ENCODE assay signal across 18 mouse cellular contexts in genomic region chr2:33439980-33440670, GRCm38 (mm10). TPM values are rescaled to one million over a fixed set of nuclear protein-coding genes. Genes with fewer than 3 reads are reported as not detected.
DNase-seq lines count a peak whose midpoint lies in the region; ATAC-seq and TF ChIP-seq lines count a peak whose summit lies in the region.
"Had no signal": no experiment of that assay in that cellular context is flagged by ENCODE, and none has a peak within 500 bp of the region (broad histone marks: within the 10 kb centered on the region; RNA-seq: fewer than 3 reads in every experiment).

No protein-coding gene starts in this region.

- H3K9ac ChIP-seq in hindbrain, embryonic 12.5 days = peak overlapping the region; percentile 29; the same call in 1 of the 2 replicates
- H3K9ac ChIP-seq in hindbrain, postnatal 0 days (replicated peaks; ENCODE audit: low read length) = no peak overlapping the region
- peak overlapping the region; percentile 24; the same call in 1 of the 2 replicates for H3K9ac ChIP-seq in midbrain, embryonic 11.5 days (ENCODE audit: low read length)
- H3K9ac ChIP-seq in midbrain, postnatal 0 days (replicated peaks; ENCODE audit: low read length, poor library complexity, severe bottlenecking) = no peak overlapping the region
- no peak overlapping the region for H3K9ac ChIP-seq in stomach, postnatal 0 days (ENCODE audit: low read length)
- H3K9ac ChIP-seq: embryonic facial prominence, embryonic 15.5 days; stomach, embryonic 15.5 days had no signal

- H3K27me3 ChIP-seq in hindbrain, embryonic 12.5 days = peaks cover 9% of the 10 kb centered on the region; the same call in 1 of the 2 replicates
- no peaks in the 10 kb centered on the region for H3K27me3 ChIP-seq in hindbrain, postnatal 0 days (ENCODE audit: insufficient read depth, low read length)
- H3K27me3 ChIP-seq in midbrain, embryonic 11.5 days (ENCODE audit: control insufficient read depth, insufficient read depth, low read length) = no peaks in the 10 kb centered on the region
- no peaks in the 10 kb centered on the region for H3K27me3 ChIP-seq in midbrain, postnatal 0 days (ENCODE audit: insufficient read depth, low read length)
- no peaks in the 10 kb centered on the region for H3K27me3 ChIP-seq in stomach, postnatal 0 days (ENCODE audit: control insufficient read depth, insufficient read depth, low read length)
- H3K27me3 ChIP-seq: stomach, embryonic 15.5 days had no signal

- peak; percentile 5 for DNase-seq in embryo, embryonic 11 days
- no peak for DNase-seq in embryo, embryonic 10 days (ENCODE audit: low spot score)
- DNase-seq in hindbrain, postnatal 0 days (ENCODE audit: low spot score) = no peak
- peak; percentile 67 for DNase-seq in midbrain, embryonic 11.5 days (ENCODE audit: low spot score, missing footprints)
- DNase-seq in midbrain, postnatal 0 days (ENCODE audit: low spot score) = no peak
- DNase-seq in stomach, postnatal 0 days (ENCODE audit: low spot score) = no peak
- DNase-seq in adrenal gland, adult 8-10 months = no peak
- DNase-seq: adrenal gland, adult 2 months; cerebellum, adult 11-12 months; gastrocnemius, postnatal 25 days; heart, postnatal 36 days; liver; lung, adult 18-20 months; lung, postnatal 4 days; spleen, adult 18-20 months had no signal

- H3K36me3 ChIP-seq in hindbrain, embryonic 12.5 days = no peaks in the 10 kb centered on the region
- H3K36me3 ChIP-seq in hindbrain, postnatal 0 days (ENCODE audit: insufficient read depth, low read length) = no peaks in the 10 kb centered on the region
- no peaks in the 10 kb centered on the region for H3K36me3 ChIP-seq in midbrain, embryonic 11.5 days (ENCODE audit: control insufficient read depth, insufficient read depth, low read length)
- H3K36me3 ChIP-seq in midbrain, postnatal 0 days (ENCODE audit: insufficient read depth, low read length) = no peaks in the 10 kb centered on the region
- no peaks in the 10 kb centered on the region for H3K36me3 ChIP-seq in stomach, postnatal 0 days (ENCODE audit: control insufficient read depth, insufficient read depth, low read length)
- H3K36me3 ChIP-seq: embryonic facial prominence, embryonic 15.5 days; stomach, embryonic 15.5 days had no signal

- TF ChIP-seq EP300 in stomach, postnatal 0 days (optimal IDR thresholded peaks at IDR 0.05) = no peak

- H3K9me3 ChIP-seq in hindbrain, embryonic 12.5 days (replicated peaks) = no peaks in the 10 kb centered on the region
- no peaks in the 10 kb centered on the region for H3K9me3 ChIP-seq in hindbrain, postnatal 0 days (ENCODE audit: low read length)
- H3K9me3 ChIP-seq in midbrain, embryonic 11.5 days (ENCODE audit: control insufficient read depth, low read length) = no peaks in the 10 kb centered on the region
- no peaks in the 10 kb centered on the region for H3K9me3 ChIP-seq in midbrain, postnatal 0 days (ENCODE audit: low read length)
- H3K9me3 ChIP-seq in stomach, postnatal 0 days (ENCODE audit: control insufficient read depth, low read length) = no peaks in the 10 kb centered on the region
- H3K9me3 ChIP-seq: embryonic facial prominence, embryonic 15.5 days; stomach, embryonic 15.5 days had no signal

- H3K4me2 ChIP-seq in hindbrain, embryonic 12.5 days (replicated peaks) = no peak overlapping the region; the same call in 1 of the 2 replicates
- no peak overlapping the region for H3K4me2 ChIP-seq in hindbrain, postnatal 0 days (ENCODE audit: low read depth, low read length)
- H3K4me2 ChIP-seq in midbrain, embryonic 11.5 days = peak overlapping the region; percentile 26
- no peak overlapping the region for H3K4me2 ChIP-seq in midbrain, postnatal 0 days (ENCODE audit: low read depth, low read length, poor library complexity, severe bottlenecking)
- H3K4me2 ChIP-seq in stomach, postnatal 0 days (replicated peaks; ENCODE audit: low read depth) = no peak overlapping the region
- H3K4me2 ChIP-seq: embryonic facial prominence, embryonic 15.5 days; stomach, embryonic 15.5 days had no signal

- TF ChIP-seq CTCF in hindbrain, postnatal 0 days (IDR thresholded peaks at IDR 0.05; ENCODE audit: low read depth) = no peak
- no peak for TF ChIP-seq CTCF in midbrain, postnatal 0 days (IDR thresholded peaks at IDR 0.05)
- no peak for TF ChIP-seq CTCF in stomach, postnatal 0 days (IDR thresholded peaks at IDR 0.05; ENCODE audit: low read depth)

- no peak overlapping the region for H3K27ac ChIP-seq in hindbrain, embryonic 12.5 days
- no peak overlapping the region for H3K27ac ChIP-seq in hindbrain, postnatal 0 days
- no peak overlapping the region for H3K27ac ChIP-seq in midbrain, embryonic 11.5 days (ENCODE audit: low read depth, low read length)
- H3K27ac ChIP-seq in midbrain, postnatal 0 days (ENCODE audit: low read depth, low read length) = no peak overlapping the region
- peak overlapping the region; percentile 61; the same call in 1 of the 2 replicates for H3K27ac ChIP-seq in stomach, postnatal 0 days (replicated peaks)
- H3K27ac ChIP-seq: embryonic facial prominence, embryonic 15.5 days; stomach, embryonic 15.5 days had no signal

- WGBS in hindbrain, embryonic 12.5 days = 22% methylated on average over 9 of the region's 9 CpGs
- 27% methylated on average over 9 of the region's 9 CpGs for WGBS in hindbrain, postnatal 0 days
- 14% methylated on average over 9 of the region's 9 CpGs for WGBS in midbrain, embryonic 11.5 days
- 27% methylated on average over 9 of the region's 9 CpGs for WGBS in midbrain, postnatal 0 days
- WGBS in stomach, postnatal 0 days = 25% methylated on average over 9 of the region's 9 CpGs

- no peak for ATAC-seq in hindbrain, embryonic 12.5 days (ENCODE audit: low FRiP score)
- no peak for ATAC-seq in hindbrain, postnatal 0 days
- no peak for ATAC-seq in midbrain, embryonic 11.5 days (ENCODE audit: low FRiP score)
- ATAC-seq in midbrain, postnatal 0 days (ENCODE audit: low FRiP score) = no peak
- ATAC-seq in stomach, postnatal 0 days (ENCODE audit: low FRiP score, low TSS enrichment) = no peak; the same call in 1 of the 2 replicates

- no peak overlapping the region for H3K4me3 ChIP-seq in hindbrain, embryonic 12.5 days
- H3K4me3 ChIP-seq in hindbrain, postnatal 0 days (ENCODE audit: low read length) = no peak overlapping the region
- no peak overlapping the region for H3K4me3 ChIP-seq in midbrain, embryonic 11.5 days (ENCODE audit: low read depth, low read length)
- H3K4me3 ChIP-seq in midbrain, postnatal 0 days (ENCODE audit: low read depth, low read length) = no peak overlapping the region
- H3K4me3 ChIP-seq in stomach, postnatal 0 days (ENCODE audit: low read depth, low read length) = no peak overlapping the region
- H3K4me3 ChIP-seq: embryonic facial prominence, embryonic 15.5 days; stomach, embryonic 15.5 days had no signal

- H3K4me1 ChIP-seq in hindbrain, embryonic 12.5 days = peaks cover 41% of the 10 kb centered on the region
- H3K4me1 ChIP-seq in hindbrain, postnatal 0 days (ENCODE audit: insufficient read depth, low read length) = peaks cover 2% of the 10 kb centered on the region; the same call in 1 of the 2 replicates
- H3K4me1 ChIP-seq in midbrain, embryonic 11.5 days (ENCODE audit: control insufficient read depth, insufficient read depth, low read length) = peaks cover 34% of the 10 kb centered on the region
- peaks cover 11% of the 10 kb centered on the region; the same call in 1 of the 2 replicates for H3K4me1 ChIP-seq in midbrain, postnatal 0 days (ENCODE audit: insufficient read depth, low read length)
- 0 out of 2 replicates have a peak, but pooled peaks cover 2% of the 10 kb centered on the region for H3K4me1 ChIP-seq in stomach, postnatal 0 days (replicated peaks; ENCODE audit: control insufficient read depth, insufficient read depth)

RNA-seq across cellular contexts. Expression of gene Zbtb34, which starts 9.0 kb away (rescaled TPM):
- 10.0 and 12.0 TPM in 2 replicates for polyA plus RNA-seq in hindbrain, embryonic 12.5 days (2016; fragmentation: Nextera tagmentation; extraction: Ambion mirVana)
- total RNA-seq in hindbrain, postnatal 0 days (2014; rRNA removed) = 20.6 and 32.9 TPM in 2 replicates
- 2.8 and 3.1 TPM in 2 replicates for polyA plus RNA-seq in hindbrain, postnatal 0 days (2015; fragmentation: Nextera tagmentation; extraction: Ambion mirVana)
- 8.0 and 8.3 TPM in 2 replicates for polyA plus RNA-seq in midbrain, embryonic 11.5 days (2014; fragmentation: Nextera tagmentation; extraction: Ambion mirVana)
- 24.9 and 25.3 TPM in 2 replicates for total RNA-seq in midbrain, postnatal 0 days (2014; rRNA removed)
- polyA plus RNA-seq in midbrain, postnatal 0 days (2015; fragmentation: Nextera tagmentation; extraction: Ambion mirVana) = 3.1 and 3.8 TPM in 2 replicates
- polyA plus RNA-seq in stomach, postnatal 0 days (2015; fragmentation: Nextera tagmentation; extraction: Ambion mirVana) = 2.6 and 3.3 TPM in 2 replicates
- total RNA-seq in adrenal gland, adult 8-10 months (2022) = 10 to 100 TPM in 1 of 4 experiments, 1 to 10 TPM in 3; 6.9 to 12.1 (median 8.7) TPM

RNA-seq across cellular contexts. Expression of gene Zbtb43, which starts 28.2 kb away (rescaled TPM):
- 26.5 and 27.3 TPM in 2 replicates for polyA plus RNA-seq in hindbrain, embryonic 12.5 days (2016; fragmentation: Nextera tagmentation; extraction: Ambion mirVana)
- total RNA-seq in hindbrain, postnatal 0 days (2014; rRNA removed) = 19.3 and 23.0 TPM in 2 replicates
- 19.6 and 20.5 TPM in 2 replicates for polyA plus RNA-seq in hindbrain, postnatal 0 days (2015; fragmentation: Nextera tagmentation; extraction: Ambion mirVana)
- polyA plus RNA-seq in midbrain, embryonic 11.5 days (2014; fragmentation: Nextera tagmentation; extraction: Ambion mirVana) = 23.9 and 26.1 TPM in 2 replicates
- total RNA-seq in midbrain, postnatal 0 days (2014; rRNA removed) = 37.4 and 39.6 TPM in 2 replicates
- polyA plus RNA-seq in midbrain, postnatal 0 days (2015; fragmentation: Nextera tagmentation; extraction: Ambion mirVana) = 19.8 and 21.2 TPM in 2 replicates
- polyA plus RNA-seq in stomach, postnatal 0 days (2015; fragmentation: Nextera tagmentation; extraction: Ambion mirVana) = 9.6 and 12.9 TPM in 2 replicates
- total RNA-seq in adrenal gland, adult 8-10 months (2022) = 10 to 100 TPM; 18.1 to 24.5 (median 22.5) TPM

Comparison
In these comparisons a context has a peak if more than half of its experiments do, and no peak if none do; other contexts are left out.
1. DNase-seq: peak in embryo, embryonic 11 days (single experiment) and midbrain, embryonic 11.5 days (single experiment); none in embryo, embryonic 10 days (single experiment), hindbrain, postnatal 0 days (single experiment), midbrain, postnatal 0 days (single experiment), stomach, postnatal 0 days (single experiment) and adrenal gland, adult 8-10 months (single experiment).
2. H3K9ac ChIP-seq: peak in hindbrain, embryonic 12.5 days (single experiment) and midbrain, embryonic 11.5 days (single experiment); none in hindbrain, postnatal 0 days (single experiment), midbrain, postnatal 0 days (single experiment) and stomach, postnatal 0 days (single experiment).